Mouse (Mus musculus): ENCODE results near the gene Cep57l1.

DNA sequence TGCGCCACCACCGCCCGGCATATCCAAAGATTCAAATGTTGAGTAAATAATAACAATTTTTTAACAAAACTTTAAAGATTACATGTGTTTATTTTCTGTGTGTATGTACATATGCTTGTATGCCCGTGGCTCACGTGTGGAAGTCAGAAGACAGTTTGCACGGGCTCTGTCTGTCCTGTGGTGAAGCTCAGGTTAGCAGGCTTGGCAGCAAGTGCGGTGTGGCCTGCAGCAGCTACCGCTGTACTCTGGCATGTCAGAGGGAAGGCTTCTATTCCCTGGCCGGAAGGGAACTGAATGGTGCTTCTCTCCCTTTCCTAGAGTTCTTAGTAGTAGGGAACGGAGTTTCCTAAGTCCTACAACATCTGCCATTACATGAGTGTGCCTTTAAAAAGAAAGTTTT, 15.4 kb upstream of the Cep57l1 start:
- TF ChIP-seq CTCF (IDR thresholded peaks at IDR 0.05; ENCODE audit: low read depth): no peak
- TF ChIP-seq EP300 (IDR thresholded peaks at IDR 0.05; ENCODE audit: low read depth): no peak
